Mouse (Mus musculus) frontal cortex, postnatal 25 days (tissue): ENCODE measurements around the gene Ech1.

Experiments used
- DNase-seq, 2 experiments: peaks; one replicate each; pipeline ENCODE4 v3.0.0; 2022; ENCODE audit warnings: low spot score in 2 of 2

The Ech1 gene

GRCm38 (mm10) chr7:28818861-28819452 lies 6.1 kb upstream of the Ech1 start:
- DNase-seq = no peak

GRCm38 (mm10) chr7:28819571-28819970 lies 5.4 kb upstream of the Ech1 start:
- no peak for DNase-seq

- DNase-seq = no peak
These were observed 4.4 kb upstream of the Ech1 start for GRCm38 (mm10) chr7:28820358-28821260.

- DNase-seq = no peak
These were observed 3.7 kb upstream of the Ech1 start for GRCm38 (mm10) chr7:28821261-28821831.

- no peak for DNase-seq
These were observed 2.5 kb upstream of the Ech1 start for GRCm38 (mm10) chr7:28822556-28822955.

GRCm38 (mm10) chr7:28822993-28823903 lies 1.8 kb upstream of the Ech1 start:
- DNase-seq = no peak

- DNase-seq = no peak
These were observed 1.1 kb upstream of the Ech1 start for GRCm38 (mm10) chr7:28823932-28824331.

- no peak for DNase-seq
These were observed 827 bp downstream of the Ech1 start for GRCm38 (mm10) chr7:28825686-28826401.

GRCm38 (mm10) chr7:28826402-28826772 lies 1.4 kb downstream of the Ech1 start:
- no peak for DNase-seq

- no peak for DNase-seq
These were observed 2.3 kb downstream of the Ech1 start for GRCm38 (mm10) chr7:28827338-28827737.

- no peak for DNase-seq
These were observed 4.8 kb downstream of the Ech1 start for GRCm38 (mm10) chr7:28829821-28830220.

GRCm38 (mm10) chr7:28830981-28831380 lies 6.0 kb downstream of the Ech1 start:
- DNase-seq = no peak

GRCm38 (mm10) chr7:28831411-28832125 lies 6.6 kb downstream of the Ech1 start:
- no peak for DNase-seq

- no peak for DNase-seq
These were observed 7.1 kb downstream of the Ech1 start for GRCm38 (mm10) chr7:28832137-28832536.

GRCm38 (mm10) chr7:28833723-28834347 lies 8.8 kb downstream of the Ech1 start, which contains the start of gene Lgals4:
TSS of gene Lgals4 (plus strand) at chr7:28833854.
- no peak for DNase-seq

GRCm38 (mm10) chr7:28836936-28837335 lies 11.9 kb downstream of the Ech1 start:
- no peak for DNase-seq

- no peak for DNase-seq
These were observed 13.3 kb downstream of the Ech1 start for GRCm38 (mm10) chr7:28838331-28838730.

GRCm38 (mm10) chr7:28847273-28847672 lies 22.3 kb downstream of the Ech1 start:
- no peak for DNase-seq

GRCm38 (mm10) chr7:28849700-28850236 lies 24.8 kb downstream of the Ech1 start:
- no peak for DNase-seq

GRCm38 (mm10) chr7:28850642-28851041 lies 25.6 kb downstream of the Ech1 start:
- no peak for DNase-seq
